8 mouse cellular contexts compared by ENCODE assay signal in the genomic region with DNA sequence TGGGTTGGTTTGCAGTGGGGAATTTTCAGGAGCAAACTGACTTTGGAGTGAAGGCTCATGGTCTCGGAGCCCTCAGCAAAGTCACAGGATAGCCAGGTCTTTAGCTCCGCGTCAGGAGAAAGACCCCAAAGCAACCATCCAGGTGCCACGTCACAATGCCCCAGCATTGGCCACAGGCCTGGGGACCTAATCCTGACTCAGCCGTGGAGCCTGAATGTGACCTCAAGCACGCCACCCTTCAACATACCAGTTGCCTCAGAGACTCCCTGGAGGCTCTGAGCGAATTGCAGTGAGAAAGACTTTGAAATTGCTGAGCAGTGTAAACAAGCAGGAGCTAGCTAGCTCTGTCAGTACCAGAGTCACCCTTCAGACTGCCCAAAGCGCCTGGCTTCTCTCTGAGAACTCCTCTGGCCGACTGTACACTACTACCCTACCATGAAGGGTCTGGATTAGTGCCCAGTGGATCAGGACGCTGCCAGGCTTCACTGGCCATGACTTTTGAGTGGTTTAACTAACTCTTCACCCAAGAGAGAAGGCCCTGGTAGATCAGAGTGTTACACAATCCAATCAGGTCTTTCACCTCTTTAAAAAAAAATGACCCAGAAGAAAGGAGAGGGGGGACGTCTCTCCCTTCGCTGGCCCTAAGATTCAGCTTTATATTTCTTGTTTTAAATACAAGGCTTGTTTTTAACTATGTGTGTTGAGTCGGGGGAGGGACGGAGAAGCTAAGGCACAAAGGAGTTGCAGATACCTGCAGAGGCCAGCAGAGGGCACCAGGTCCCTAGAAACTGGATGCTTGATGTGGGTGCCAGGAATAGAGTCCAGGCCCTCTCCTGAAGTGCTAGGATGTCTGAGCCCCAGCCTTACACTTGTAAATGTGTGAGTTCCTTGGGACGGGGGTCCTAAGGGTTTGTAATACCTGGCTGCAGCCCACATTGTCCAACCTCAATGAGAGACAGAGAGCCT. TPM values are rescaled to one million over a fixed set of nuclear protein-coding genes. Genes with fewer than 3 reads are reported as not detected.
A peak's percentile ranks its signal among the peaks of the same experiment; 100 is the strongest.
DNase-seq lines count a peak whose midpoint lies in the region; ATAC-seq and TF ChIP-seq lines count a peak whose summit lies in the region.

No protein-coding gene starts in this region.

- TF ChIP-seq POLR2A in testis, adult 2 months (IDR thresholded peaks at IDR 0.05; ENCODE audit: control insufficient read depth, low read depth, low read length), result no peak
- no peak for TF ChIP-seq POLR2A in kidney, adult 2 months (IDR thresholded peaks at IDR 0.05; ENCODE audit: low read depth, low read length)

- H3K4me2 ChIP-seq in stomach, embryonic 16.5 days (ENCODE audit: low read depth, low read length), result no peak overlapping the region

- ATAC-seq in stomach, embryonic 16.5 days (ENCODE audit: insufficient read depth, low FRiP score), result no peak; the same call in 1 of the 2 replicates

- peak; percentile 73; the same call in 1 of the 2 replicates for TF ChIP-seq CTCF in testis, adult 2 months (IDR thresholded peaks at IDR 0.05; ENCODE audit: control insufficient read depth, insufficient read depth, insufficient replicate concordance, low read depth, low read length)
- peak; percentile 83 for TF ChIP-seq CTCF in kidney, adult 2 months (conservative IDR thresholded peaks at IDR 0.05; ENCODE audit: insufficient read depth, insufficient read length, low read depth, low read length)

- no peak overlapping the region for H3K27ac ChIP-seq in testis, adult 2 months (ENCODE audit: control insufficient read depth, insufficient read depth, low read depth, low read length)
- peak overlapping the region; percentile 1; the same call in 1 of the 2 replicates for H3K27ac ChIP-seq in kidney, adult 2 months (ENCODE audit: insufficient read depth, low read depth, low read length)
- peak overlapping the region; percentile 74 for H3K27ac ChIP-seq in stomach, embryonic 16.5 days (ENCODE audit: low read length)

- WGBS in kidney, adult 2 months, result 41% methylated on average over 15 of the region's 15 CpGs
- 52% methylated on average over 15 of the region's 15 CpGs for WGBS in stomach, embryonic 16.5 days

- DNase-seq in cerebellum, adult 8-10 months, result peak; percentile 28
- DNase-seq in cerebellum, adult 11-12 months, result no peak
- DNase-seq in testis, postnatal 14 days (ENCODE audit: low spot score), result no peak
- peak; percentile 77 for DNase-seq in embryo, embryonic 10.5 days (ENCODE audit: low spot score)
- peak; percentile 89 for DNase-seq in kidney, adult 2 months
- DNase-seq in lung, postnatal 25 days (ENCODE audit: low spot score), result peak; percentile 72

- H3K9me3 ChIP-seq in stomach, embryonic 16.5 days (replicated peaks; ENCODE audit: control insufficient read depth, low read length), result no peaks in the 10 kb centered on the region

- no peaks in the 10 kb centered on the region for H3K27me3 ChIP-seq in testis, adult 2 months (ENCODE audit: control insufficient read depth, insufficient read depth, low read length)
- H3K27me3 ChIP-seq in kidney, adult 2 months (replicated peaks; ENCODE audit: control insufficient read depth, insufficient read depth, low read length), result no peaks in the 10 kb centered on the region
- no peaks in the 10 kb centered on the region for H3K27me3 ChIP-seq in stomach, embryonic 16.5 days (ENCODE audit: control insufficient read depth, insufficient read depth, low read length)

- no peak overlapping the region for H3K4me3 ChIP-seq in testis, adult 2 months (ENCODE audit: control insufficient read depth, low read depth, low read length)
- no peak overlapping the region for H3K4me3 ChIP-seq in kidney, adult 2 months (ENCODE audit: insufficient read depth, low read depth, low read length)
- no peak overlapping the region for H3K4me3 ChIP-seq in stomach, embryonic 16.5 days (replicated peaks; ENCODE audit: low read length)

- no peaks in the 10 kb centered on the region; the same call in 1 of the 2 replicates for H3K4me1 ChIP-seq in testis, adult 2 months (ENCODE audit: control insufficient read depth, insufficient read depth, low read length)
- H3K4me1 ChIP-seq in kidney, adult 2 months (ENCODE audit: control insufficient read depth, insufficient read depth, low read length), result no peaks in the 10 kb centered on the region; the same call in 1 of the 2 replicates
- peaks cover 6% of the 10 kb centered on the region; the same call in 1 of the 2 replicates for H3K4me1 ChIP-seq in stomach, embryonic 16.5 days (ENCODE audit: control insufficient read depth, insufficient read depth, low read length)

- H3K36me3 ChIP-seq in testis, adult 2 months (ENCODE audit: control insufficient read depth, insufficient read depth, low read length), result no peaks in the 10 kb centered on the region
- H3K36me3 ChIP-seq in kidney, adult 2 months (ENCODE audit: control insufficient read depth, insufficient read depth, low read length), result no peaks in the 10 kb centered on the region
- H3K36me3 ChIP-seq in stomach, embryonic 16.5 days (ENCODE audit: control insufficient read depth, insufficient read depth, low read length), result no peaks in the 10 kb centered on the region

- H3K9ac ChIP-seq in stomach, embryonic 16.5 days (ENCODE audit: low read length), result no peak overlapping the region

RNA-seq across cellular contexts. Expression of a gene that starts 21.8 kb away (rescaled TPM):
- 4.2 and 4.6 TPM in 2 replicates for polyA plus RNA-seq in testis, adult 2 months (2012; rRNA removed)
- 31.0 and 38.8 TPM in 2 replicates for polyA plus RNA-seq in kidney, adult 2 months (2012; rRNA removed)
- polyA plus RNA-seq in stomach, embryonic 16.5 days (2015; fragmentation: Nextera tagmentation; extraction: Ambion mirVana), result 4.7 and 4.8 TPM in 2 replicates

RNA-seq across cellular contexts. Expression of a gene that starts 22.0 kb away (rescaled TPM):
- 119 and 126 TPM in 2 replicates for polyA plus RNA-seq in testis, adult 2 months (2012; rRNA removed)
- polyA plus RNA-seq in kidney, adult 2 months (2012; rRNA removed), result 0.24 and 0.41 TPM in 2 replicates
- polyA plus RNA-seq in stomach, embryonic 16.5 days (2015; fragmentation: Nextera tagmentation; extraction: Ambion mirVana), result 0.17 and 0.29 TPM in 2 replicates

RNA-seq across cellular contexts. Expression of a gene that starts 56.8 kb away (rescaled TPM):
- 0.64 and 0.69 TPM in 2 replicates for polyA plus RNA-seq in testis, adult 2 months (2012; rRNA removed)
- polyA plus RNA-seq in kidney, adult 2 months (2012; rRNA removed), result 0.28 and 0.49 TPM in 2 replicates
- 54.1 and 74.1 TPM in 2 replicates for polyA plus RNA-seq in stomach, embryonic 16.5 days (2015; fragmentation: Nextera tagmentation; extraction: Ambion mirVana)

Comparison
In these comparisons a context has a peak if more than half of its experiments do, and no peak if none do; other contexts are left out.
1. DNase-seq: peak in cerebellum, adult 8-10 months (single experiment), embryo, embryonic 10.5 days (single experiment), kidney, adult 2 months (single experiment) and lung, postnatal 25 days (single experiment); none in cerebellum, adult 11-12 months (single experiment) and testis, postnatal 14 days (single experiment).
2. RNA of a gene that starts 22.0 kb away (polyA plus RNA-seq): 119 to 126 TPM in testis, adult 2 months; 0.24 to 0.41 TPM in kidney, adult 2 months and 0.17 to 0.29 TPM in stomach, embryonic 16.5 days; every median in the first group is over 10 times any median in the second.
3. RNA of a gene that starts 56.8 kb away (polyA plus RNA-seq): 54.1 to 74.1 TPM in stomach, embryonic 16.5 days; 0.64 to 0.69 TPM in testis, adult 2 months and 0.28 to 0.49 TPM in kidney, adult 2 months; every median in the first group is over 10 times any median in the second.